In the genomic region with DNA sequence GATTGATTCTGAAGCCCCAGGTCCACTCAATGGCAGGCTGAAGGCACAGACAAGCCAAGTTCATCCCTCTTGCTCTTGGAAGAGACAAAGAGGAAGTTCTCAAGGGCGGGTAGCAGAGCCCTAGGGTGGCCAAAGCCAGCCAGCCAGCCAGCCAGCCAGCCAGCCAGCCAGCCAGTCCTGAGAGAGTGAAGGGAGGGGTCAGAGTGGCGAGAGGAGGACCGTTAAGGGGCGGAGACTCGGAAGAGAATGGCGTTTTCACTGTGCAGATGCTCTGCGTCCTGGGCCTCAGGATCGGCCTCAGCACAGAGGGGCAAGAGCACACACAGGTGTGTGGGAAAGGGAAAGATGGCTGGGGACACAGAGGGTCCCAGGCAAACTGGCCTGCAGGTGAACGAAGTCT, we compare ENCODE assay signal across 8 mouse cellular contexts. TPM values are rescaled to one million over a fixed set of nuclear protein-coding genes. Genes with fewer than 3 reads are reported as not detected.
DNase-seq lines count a peak whose midpoint lies in the region; ATAC-seq and TF ChIP-seq lines count a peak whose summit lies in the region.

No protein-coding gene starts in this region.

- H3K27ac ChIP-seq in hindbrain, postnatal 0 days = peak overlapping the region; percentile 99
- no peak overlapping the region for H3K27ac ChIP-seq in liver, embryonic 14.5 days

- intact Hi-C loops in left cerebral cortex, postnatal 4 days (cut with DNase I) = no loop called here

- H3K9ac ChIP-seq in hindbrain, postnatal 0 days (replicated peaks; ENCODE audit: low read length) = peak overlapping the region; percentile 100
- H3K9ac ChIP-seq in liver, embryonic 14.5 days (replicated peaks) = no peak overlapping the region

- peak overlapping the region; percentile 83 for H3K4me2 ChIP-seq in hindbrain, postnatal 0 days (ENCODE audit: low read depth, low read length)
- peak overlapping the region; percentile 81 for H3K4me2 ChIP-seq in liver, embryonic 14.5 days (ENCODE audit: low read depth)

- TF ChIP-seq CTCF in hindbrain, postnatal 0 days (IDR thresholded peaks at IDR 0.05; ENCODE audit: low read depth) = no peak
- TF ChIP-seq CTCF in liver, embryonic 14.5 days (IDR thresholded peaks at IDR 0.05; ENCODE audit: low read depth) = no peak

- 0 out of 2 replicates have a peak, but pooled peaks cover 3% of the 10 kb centered on the region for H3K36me3 ChIP-seq in hindbrain, postnatal 0 days (ENCODE audit: insufficient read depth, low read length)
- no peaks in the 10 kb centered on the region for H3K36me3 ChIP-seq in liver, embryonic 14.5 days (replicated peaks; ENCODE audit: control insufficient read depth, insufficient read depth, low read depth)

- TF ChIP-seq EP300 in liver, embryonic 14.5 days (IDR thresholded peaks at IDR 0.05; ENCODE audit: low read depth) = no peak

- 4% methylated on average over 9 of the region's 9 CpGs for WGBS in hindbrain, postnatal 0 days
- 7% methylated on average over 9 of the region's 9 CpGs for WGBS in liver, embryonic 14.5 days (ENCODE audit: insufficient replicate concordance)

- peak overlapping the region; percentile 92 for H3K4me3 ChIP-seq in hindbrain, postnatal 0 days (ENCODE audit: low read length)
- H3K4me3 ChIP-seq in liver, embryonic 14.5 days (ENCODE audit: insufficient read depth in 1 of 2, low read depth in 2 of 2, low read length in 2 of 2) = peak overlapping the region; percentile 14 to 23; a peak in 2 of 4 replicates

- peak; percentile 77 for DNase-seq in left cerebral cortex, postnatal 4 days
- DNase-seq in left cerebral cortex, adult 11 months (ENCODE audit: low spot score) = no peak
- peak; percentile 77 to 84 for DNase-seq in cerebellum, postnatal 10 days
- DNase-seq in gastrocnemius, postnatal 10 days = peak; percentile 55
- peak; percentile 76 for DNase-seq in hindbrain, postnatal 0 days (ENCODE audit: low spot score)
- DNase-seq in liver, embryonic 14.5 days (ENCODE audit: low read depth in 3 of 3, low spot score in 3 of 3) = no peak
- peak; percentile 46 to 57 for DNase-seq in thymus, postnatal 36 days

- peaks cover 4% of the 10 kb centered on the region for H3K4me1 ChIP-seq in hindbrain, postnatal 0 days (ENCODE audit: insufficient read depth, low read length)
- H3K4me1 ChIP-seq in liver, embryonic 14.5 days (replicated peaks; ENCODE audit: control insufficient read depth in 2 of 2, insufficient read depth in 2 of 2, low read length in 1 of 2) = peaks cover 8 to 30% of the 10 kb centered on the region in 2 experiments

- ATAC-seq in hindbrain, postnatal 0 days = peak; percentile 41
- ATAC-seq in liver, embryonic 14.5 days (ENCODE audit: insufficient read depth) = peak; percentile 22; the same call in 1 of the 2 replicates
- ATAC-seq in monocyte, adult 5-6 weeks (replicated peaks; ENCODE audit: insufficient number of reproducible peaks, low FRiP score, low TSS enrichment, poor library complexity, severe bottlenecking) = peak; percentile 84

- no peaks in the 10 kb centered on the region for H3K9me3 ChIP-seq in hindbrain, postnatal 0 days (ENCODE audit: low read length)
- H3K9me3 ChIP-seq in liver, embryonic 14.5 days (ENCODE audit: control insufficient read depth, low read length) = no peaks in the 10 kb centered on the region

- H3K27me3 ChIP-seq in hindbrain, postnatal 0 days (ENCODE audit: insufficient read depth, low read length) = no peaks in the 10 kb centered on the region
- H3K27me3 ChIP-seq in liver, embryonic 14.5 days (ENCODE audit: control insufficient read depth, insufficient read depth, low read length) = no peaks in the 10 kb centered on the region

RNA-seq across cellular contexts. Expression of gene Gramd1a, which starts 6.9 kb away (rescaled TPM):
- 100 to 1,000 TPM; 184 to 195 TPM for total RNA-seq in left cerebral cortex, postnatal 4 days (2021)
- total RNA-seq in gastrocnemius, postnatal 10 days (2021) = 10 to 100 TPM; 35.0 to 35.8 TPM
- total RNA-seq in hindbrain, postnatal 0 days (2014; rRNA removed) = 256 and 258 TPM in 2 replicates
- polyA plus RNA-seq in hindbrain, postnatal 0 days (2015; fragmentation: Nextera tagmentation; extraction: Ambion mirVana) = 137 and 143 TPM in 2 replicates
- 19.1 and 19.4 TPM in 2 replicates for polyA plus RNA-seq in liver, embryonic 14.5 days (2012; rRNA removed)
- 8.0 and 8.5 TPM in 2 replicates for polyA plus RNA-seq in liver, embryonic 14.5 days (2014; fragmentation: Nextera tagmentation; extraction: Ambion mirVana)
- total RNA-seq in monocyte, adult 5-6 weeks (2017) = 60.2 to 141 TPM (median 71.3 TPM) in 3 replicates

RNA-seq across cellular contexts. Expression of gene Scn1b, which starts 22.0 kb away (rescaled TPM):
- total RNA-seq in left cerebral cortex, postnatal 4 days (2021) = 10 to 100 TPM; 58.6 to 66.7 TPM
- 100 to 1,000 TPM; 303 to 352 TPM for total RNA-seq in gastrocnemius, postnatal 10 days (2021)
- total RNA-seq in hindbrain, postnatal 0 days (2014; rRNA removed) = 65.7 and 69.5 TPM in 2 replicates
- 44.3 and 46.0 TPM in 2 replicates for polyA plus RNA-seq in hindbrain, postnatal 0 days (2015; fragmentation: Nextera tagmentation; extraction: Ambion mirVana)
- 0.97 and 1.0 TPM in 2 replicates for polyA plus RNA-seq in liver, embryonic 14.5 days (2012; rRNA removed)
- polyA plus RNA-seq in liver, embryonic 14.5 days (2014; fragmentation: Nextera tagmentation; extraction: Ambion mirVana) = 0.45 and 0.52 TPM in 2 replicates
- 3.0 to 4.3 TPM (median 4.1 TPM) in 3 replicates for total RNA-seq in monocyte, adult 5-6 weeks (2017)

RNA-seq across cellular contexts. Expression of gene Hpn, which starts 33.7 kb away (rescaled TPM):
- total RNA-seq in left cerebral cortex, postnatal 4 days (2021) = 1 to 10 TPM; 1.4 to 1.6 TPM
- 1 to 10 TPM; 6.8 to 7.8 TPM for total RNA-seq in gastrocnemius, postnatal 10 days (2021)
- total RNA-seq in hindbrain, postnatal 0 days (2014; rRNA removed) = not detected in 2 replicates
- polyA plus RNA-seq in hindbrain, postnatal 0 days (2015; fragmentation: Nextera tagmentation; extraction: Ambion mirVana) = 0.88 and 1.3 TPM in 2 replicates
- 44.7 and 48.0 TPM in 2 replicates for polyA plus RNA-seq in liver, embryonic 14.5 days (2012; rRNA removed)
- polyA plus RNA-seq in liver, embryonic 14.5 days (2014; fragmentation: Nextera tagmentation; extraction: Ambion mirVana) = 43.3 and 44.8 TPM in 2 replicates
- 0.49 to 1.9 TPM (median 0.57 TPM) in 3 replicates for total RNA-seq in monocyte, adult 5-6 weeks (2017)

Comparison
In these comparisons a context has a peak if more than half of its experiments do, and no peak if none do; other contexts are left out.
1. DNase-seq: peak in left cerebral cortex, postnatal 4 days (single experiment), cerebellum, postnatal 10 days (2 of 2), gastrocnemius, postnatal 10 days (single experiment), hindbrain, postnatal 0 days (single experiment) and thymus, postnatal 36 days (2 of 2); none in left cerebral cortex, adult 11 months (single experiment) and liver, embryonic 14.5 days (0 of 3).
2. ATAC-seq: peak in every context shown above with its lines; median percentile 84 in monocyte, adult 5-6 weeks; 41 in hindbrain, postnatal 0 days; 22 in liver, embryonic 14.5 days.
3. RNA of gene Scn1b, which starts 22.0 kb away (total RNA-seq): 303 to 352 TPM in gastrocnemius, postnatal 10 days, 65.7 to 69.5 TPM in hindbrain, postnatal 0 days and 58.6 to 66.7 TPM in left cerebral cortex, postnatal 4 days; 3.0 to 4.3 TPM in monocyte, adult 5-6 weeks; every median in the first group is over 10 times any median in the second.